Mouse (Mus musculus): ENCODE measurements around the gene Tcam1. TPM values are rescaled to one million over a fixed set of nuclear protein-coding genes. Genes with fewer than 3 reads are reported as not detected.

Gene Tcam1
- polyA plus RNA-seq, 2 experiments, result 0.09 to 0.20 TPM

DNA sequence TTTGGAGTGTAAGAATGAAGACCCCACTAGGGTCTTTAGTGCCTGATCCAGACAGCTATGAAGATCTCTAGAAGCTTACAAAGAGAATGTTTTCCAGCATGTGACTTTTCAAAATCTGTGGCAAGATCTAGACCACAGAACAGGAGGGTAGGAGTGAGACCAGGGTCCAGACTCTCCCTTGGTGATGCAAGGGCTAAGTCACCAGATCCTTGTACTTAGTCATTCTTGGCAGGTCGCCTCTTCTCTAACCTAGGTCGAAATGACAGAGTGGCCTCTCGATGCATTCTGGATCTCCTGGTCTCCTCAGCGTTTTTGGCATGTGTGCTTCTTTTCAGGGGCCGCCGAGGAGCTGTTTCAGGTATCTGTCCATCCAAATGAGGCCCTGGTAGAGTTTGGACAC, 6.0 kb downstream of the Tcam1 start:
- Histone ChIP-seq H3K36me3 (replicated peaks; ENCODE audit: control insufficient read depth, insufficient read depth, low read depth) (no peaks in the 10 kb centered on the region), H3K4me1 (replicated peaks; ENCODE audit: control insufficient read depth in 2 of 2, insufficient read depth in 2 of 2, low read length in 1 of 2) (no peaks in the 10 kb centered on the region), H3K9me3 (ENCODE audit: control insufficient read depth, low read length) (no peaks in the 10 kb centered on the region), H3K4me2 (ENCODE audit: low read depth) (no peak overlapping the region), H3K27ac (no peak overlapping the region), H3K9ac (replicated peaks) (no peak overlapping the region), H3K4me3 (ENCODE audit: insufficient read depth in 1 of 2, low read depth in 2 of 2, low read length in 2 of 2) (no peak overlapping the region), H3K27me3 (ENCODE audit: control insufficient read depth, insufficient read depth, low read length) (no peaks in the 10 kb centered on the region)
- 69% methylated on average over 6 of the region's 6 CpGs for WGBS (ENCODE audit: insufficient replicate concordance)
- TF ChIP-seq CTCF (IDR thresholded peaks at IDR 0.05; ENCODE audit: low read depth) (no peak), EP300 (IDR thresholded peaks at IDR 0.05; ENCODE audit: low read depth) (no peak)
- ATAC-seq (ENCODE audit: insufficient read depth) (no peak), DNase-seq (ENCODE audit: low read depth in 3 of 3, low spot score in 3 of 3) (no peak)

DNA sequence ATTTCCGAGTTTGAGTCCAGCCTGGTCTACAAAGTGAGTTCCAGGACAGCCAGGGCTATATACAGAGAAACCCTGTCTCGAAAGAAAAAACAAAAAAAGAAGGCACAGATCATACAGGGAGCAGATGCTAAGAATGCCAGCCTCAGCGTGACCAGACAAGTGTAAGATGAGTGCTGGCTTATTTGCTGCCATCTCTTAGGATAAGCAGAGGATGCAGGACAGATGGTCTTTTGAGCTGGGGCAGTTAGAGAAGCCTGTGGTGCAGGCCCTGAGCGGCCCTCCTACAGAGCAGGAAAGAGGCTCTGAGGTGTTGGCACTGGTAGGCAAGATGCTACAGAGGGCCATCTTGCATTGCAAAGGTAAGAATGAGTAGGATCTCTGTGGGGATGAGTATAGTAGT, 6.9 kb downstream of the Tcam1 start:
- TF ChIP-seq EP300 (IDR thresholded peaks at IDR 0.05; ENCODE audit: low read depth) (no peak), CTCF (IDR thresholded peaks at IDR 0.05; ENCODE audit: low read depth) (no peak)
- no peak overlapping the region for H3K9ac ChIP-seq (replicated peaks)

DNA sequence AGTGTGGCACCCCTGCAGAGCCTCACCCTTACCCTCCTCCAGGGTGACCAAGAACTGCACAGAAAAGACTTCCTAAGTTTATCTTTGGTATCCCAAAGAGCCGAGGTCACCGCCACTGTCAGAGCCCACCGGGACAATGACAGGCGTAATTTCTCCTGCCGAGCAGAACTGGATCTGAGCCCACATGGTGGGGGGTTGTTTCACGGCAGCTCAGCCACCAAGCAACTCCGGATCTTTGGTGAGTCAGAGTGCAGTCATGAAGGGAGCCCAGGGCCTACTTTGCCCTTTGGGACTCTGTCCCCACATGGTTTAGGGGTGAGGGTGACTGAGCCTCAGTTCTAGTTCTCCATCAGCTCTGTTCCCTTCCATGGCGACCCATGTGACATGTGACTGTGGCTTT, 7.7 kb downstream of the Tcam1 start:
- TF ChIP-seq EP300 (IDR thresholded peaks at IDR 0.05; ENCODE audit: low read depth) (no peak), CTCF (IDR thresholded peaks at IDR 0.05; ENCODE audit: low read depth) (no peak)
- Histone ChIP-seq H3K9ac (replicated peaks) (no peak overlapping the region), H3K27me3 (ENCODE audit: control insufficient read depth, insufficient read depth, low read length) (no peaks in the 10 kb centered on the region), H3K4me3 (ENCODE audit: insufficient read depth in 1 of 2, low read depth in 2 of 2, low read length in 2 of 2) (no peak overlapping the region), H3K9me3 (ENCODE audit: control insufficient read depth, low read length) (no peaks in the 10 kb centered on the region), H3K27ac (no peak overlapping the region), H3K4me2 (ENCODE audit: low read depth) (no peak overlapping the region), H3K36me3 (replicated peaks; ENCODE audit: control insufficient read depth, insufficient read depth, low read depth) (no peaks in the 10 kb centered on the region), H3K4me1 (replicated peaks; ENCODE audit: control insufficient read depth in 2 of 2, insufficient read depth in 2 of 2, low read length in 1 of 2) (no peaks in the 10 kb centered on the region)
- 58% methylated on average over 8 of the region's 8 CpGs for WGBS (ENCODE audit: insufficient replicate concordance)
- DNase-seq (ENCODE audit: low read depth in 3 of 3, low spot score in 3 of 3) (no peak), ATAC-seq (ENCODE audit: insufficient read depth) (no peak)

More for the DNA sequence above, 6.9 kb downstream of the Tcam1 start:
- 49% methylated on average over 4 of the region's 4 CpGs for WGBS (ENCODE audit: insufficient replicate concordance)
- Histone ChIP-seq H3K27me3 (ENCODE audit: control insufficient read depth, insufficient read depth, low read length) (no peaks in the 10 kb centered on the region), H3K4me1 (replicated peaks; ENCODE audit: control insufficient read depth in 2 of 2, insufficient read depth in 2 of 2, low read length in 1 of 2) (no peaks in the 10 kb centered on the region), H3K4me2 (ENCODE audit: low read depth) (no peak overlapping the region), H3K36me3 (replicated peaks; ENCODE audit: control insufficient read depth, insufficient read depth, low read depth) (no peaks in the 10 kb centered on the region), H3K27ac (no peak overlapping the region), H3K4me3 (ENCODE audit: insufficient read depth in 1 of 2, low read depth in 2 of 2, low read length in 2 of 2) (no peak overlapping the region), H3K9me3 (ENCODE audit: control insufficient read depth, low read length) (no peaks in the 10 kb centered on the region)
- DNase-seq (ENCODE audit: low read depth in 3 of 3, low spot score in 3 of 3), result no peak
- no peak for ATAC-seq (ENCODE audit: insufficient read depth)

DNA sequence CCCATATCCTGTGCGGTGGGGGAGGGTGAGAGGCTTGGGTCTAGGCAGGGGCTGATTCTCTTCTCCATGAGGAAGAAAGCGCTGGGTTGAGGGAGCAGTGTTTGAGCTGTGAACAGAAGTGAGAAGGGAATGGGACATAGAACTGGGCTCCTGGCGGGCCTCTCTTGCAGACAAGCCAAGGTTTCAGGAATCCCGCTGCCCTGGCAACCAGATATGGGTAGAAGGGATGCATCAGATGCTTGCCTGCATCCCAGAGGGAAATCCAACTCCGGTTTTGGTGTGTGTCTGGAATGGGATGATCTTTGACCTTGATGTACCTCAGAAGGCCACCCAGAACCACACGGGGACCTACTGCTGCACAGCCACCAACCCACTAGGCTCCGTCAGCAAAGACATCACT, 9.7 kb downstream of the Tcam1 start:
- Histone ChIP-seq H3K9ac (replicated peaks) (no peak overlapping the region), H3K9me3 (ENCODE audit: control insufficient read depth, low read length) (no peaks in the 10 kb centered on the region), H3K27ac (no peak overlapping the region), H3K4me1 (replicated peaks; ENCODE audit: control insufficient read depth in 2 of 2, insufficient read depth in 2 of 2, low read length in 1 of 2) (no peaks in the 10 kb centered on the region), H3K27me3 (ENCODE audit: control insufficient read depth, insufficient read depth, low read length) (no peaks in the 10 kb centered on the region), H3K36me3 (replicated peaks; ENCODE audit: control insufficient read depth, insufficient read depth, low read depth) (no peaks in the 10 kb centered on the region), H3K4me2 (ENCODE audit: low read depth) (no peak overlapping the region), H3K4me3 (ENCODE audit: insufficient read depth in 1 of 2, low read depth in 2 of 2, low read length in 2 of 2) (no peak overlapping the region)
- DNase-seq (ENCODE audit: low read depth in 3 of 3, low spot score in 3 of 3) (no peak), ATAC-seq (ENCODE audit: insufficient read depth) (no peak)
- no peak for TF ChIP-seq EP300 (IDR thresholded peaks at IDR 0.05; ENCODE audit: low read depth)
- no peak for TF ChIP-seq CTCF (IDR thresholded peaks at IDR 0.05; ENCODE audit: low read depth)
- WGBS (ENCODE audit: insufficient replicate concordance), result 73% methylated on average over 7 of the region's 7 CpGs

DNA sequence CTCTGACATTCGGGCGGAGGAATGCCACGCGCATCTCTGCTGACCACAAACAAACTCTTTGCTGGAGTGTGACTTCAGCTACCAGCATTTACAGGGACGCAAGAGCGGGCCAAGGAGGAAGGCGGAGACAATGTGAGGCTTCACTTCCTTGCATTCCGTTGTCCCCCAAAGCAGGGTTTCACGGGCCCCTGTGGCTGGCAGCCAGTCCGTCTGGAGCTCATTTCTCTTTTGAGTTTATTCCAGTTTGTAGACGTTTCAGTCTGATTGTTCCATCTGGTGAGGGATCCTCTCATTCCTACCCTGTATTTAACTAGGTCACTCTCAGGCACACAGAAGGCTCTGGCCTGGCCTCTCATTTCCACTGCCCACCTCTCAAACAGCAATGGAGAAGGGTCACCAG, 10.5 kb downstream of the Tcam1 start:
- ATAC-seq (ENCODE audit: insufficient read depth) (no peak), DNase-seq (ENCODE audit: low read depth in 3 of 3, low spot score in 3 of 3) (no peak)
- H3K27me3 ChIP-seq (ENCODE audit: control insufficient read depth, insufficient read depth, low read length), result no peaks in the 10 kb centered on the region
- H3K9me3 ChIP-seq (ENCODE audit: control insufficient read depth, low read length), result no peaks in the 10 kb centered on the region
- WGBS (ENCODE audit: insufficient replicate concordance), result 60% methylated on average over 11 of the region's 11 CpGs
- H3K4me3 ChIP-seq (ENCODE audit: insufficient read depth in 1 of 2, low read depth in 2 of 2, low read length in 2 of 2), result no peak overlapping the region
- no peaks in the 10 kb centered on the region for H3K36me3 ChIP-seq (replicated peaks; ENCODE audit: control insufficient read depth, insufficient read depth, low read depth)
- no peak overlapping the region for H3K27ac ChIP-seq
- no peak overlapping the region for H3K4me2 ChIP-seq (ENCODE audit: low read depth)
- no peak overlapping the region for H3K9ac ChIP-seq (replicated peaks)
- no peaks in the 10 kb centered on the region for H3K4me1 ChIP-seq (replicated peaks; ENCODE audit: control insufficient read depth in 2 of 2, insufficient read depth in 2 of 2, low read length in 1 of 2)
- TF ChIP-seq CTCF (IDR thresholded peaks at IDR 0.05; ENCODE audit: low read depth), result no peak
